Mouse (Mus musculus) limb, embryonic 14.5 days (tissue): ENCODE measurements at regions not wholly inside any gene's neighbourhood (a gene's known extent, or its start where the extent isn't known, plus 50 kb on each side); places are given as distances from the start of the nearest gene placed in this dataset.

ENCODE experiments used
- ATAC-seq: fragments of 200-750 bp; cut with Nextera tagmentation; 2 replicates; pipeline ENCODE4 v1.8.0; 2017; ENCODE audit warnings: low read depth, moderate number of reproducible peaks, moderate TSS enrichment; ENCODE audit not compliant: low FRiP score
- DNase-seq: peaks from one replicate; pipeline ENCODE4 v3.0.0-alpha.2; 2015; ENCODE audit warnings: low spot score
- H3K27ac ChIP-seq: fragments of 300-500 bp; sonication (generic); replicated peaks from 2 replicates; pipeline ENCODE4 v1.5.1; 2014; ENCODE audit warnings: low read depth, mild to moderate bottlenecking, low read length, moderate library complexity, mixed read lengths
- H3K27me3 ChIP-seq: fragments of 300-500 bp; sonication (generic); 2 replicates; pipeline ENCODE4 v1.6.1; 2014; ENCODE audit warnings: low read length, mixed read lengths; ENCODE audit not compliant: control insufficient read depth, insufficient read depth
- H3K36me3 ChIP-seq: fragments of 300-500 bp; sonication (generic); 2 replicates; pipeline ENCODE4 v1.6.1; 2014; ENCODE audit warnings: mild to moderate bottlenecking, low read length, moderate library complexity, mixed read lengths; ENCODE audit not compliant: control insufficient read depth, insufficient read depth
- H3K4me1 ChIP-seq: fragments of 300-500 bp; sonication (generic); 2 replicates; pipeline ENCODE4 v1.6.1; 2014; ENCODE audit warnings: antibody characterized with exemption, low read length, mixed read lengths; ENCODE audit not compliant: control insufficient read depth, insufficient read depth
- H3K4me2 ChIP-seq: fragments of 300-500 bp; sonication (generic); replicated peaks from 2 replicates; pipeline ENCODE4 v1.6.1; 2014; ENCODE audit warnings: low read depth, mild to moderate bottlenecking, low read length, moderate library complexity; ENCODE audit not compliant: severe bottlenecking
- H3K4me3 ChIP-seq: fragments of 300-500 bp; sonication (generic); replicated peaks from 2 replicates; pipeline ENCODE4 v1.5.1; 2014; ENCODE audit warnings: low read length
- H3K9ac ChIP-seq: fragments of 300-500 bp; sonication (generic); 2 replicates; pipeline ENCODE4 v1.6.1; 2014; ENCODE audit warnings: mild to moderate bottlenecking, low read depth, low read length, moderate library complexity; ENCODE audit not compliant: severe bottlenecking
- H3K9me3 ChIP-seq: fragments of 300-500 bp; sonication (generic); 2 replicates; pipeline ENCODE4 v1.6.1; 2016; ENCODE audit warnings: low read length; ENCODE audit not compliant: control insufficient read depth
- POLR2A ChIP-seq: fragments of 200-500 bp; IDR thresholded peaks from 2 replicates; pipeline ENCODE4 v1.8.0; 2012; ENCODE audit warnings: inconsistent platforms, mild to moderate bottlenecking, moderate library complexity, borderline replicate concordance; ENCODE audit not compliant: insufficient read depth, insufficient read length; ENCODE audit errors: extremely low read depth
- WGBS: fragments of 180-500 bp; shearing (Covaris S2); extraction: QIAGEN DNeasy Blood & Tissue Kit; methylation state at CpG from one replicate; pipeline ENCODE4 v1.1.7; 2014; 5-methylcytosine and 5-hydroxymethylcytosine counted together

- Histone ChIP-seq H3K27ac (no peak overlapping the region), H3K36me3 (no peaks in the 10 kb centered on the region), H3K9me3 (no peaks in the 10 kb centered on the region), H3K4me1 (no peaks in the 10 kb centered on the region), H3K27me3 (no peaks in the 10 kb centered on the region), H3K9ac (no peak overlapping the region), H3K4me3 (no peak overlapping the region), H3K4me2 (no peak overlapping the region)
- no peak for DNase-seq
- 93% methylated on average over 8 of the region's 8 CpGs for WGBS
- TF ChIP-seq POLR2A: no peak
- ATAC-seq: no peak
Measured at GRCm38 (mm10) chr3:118478065-118478464, 83.9 kb upstream of the Dpyd start.

DNA sequence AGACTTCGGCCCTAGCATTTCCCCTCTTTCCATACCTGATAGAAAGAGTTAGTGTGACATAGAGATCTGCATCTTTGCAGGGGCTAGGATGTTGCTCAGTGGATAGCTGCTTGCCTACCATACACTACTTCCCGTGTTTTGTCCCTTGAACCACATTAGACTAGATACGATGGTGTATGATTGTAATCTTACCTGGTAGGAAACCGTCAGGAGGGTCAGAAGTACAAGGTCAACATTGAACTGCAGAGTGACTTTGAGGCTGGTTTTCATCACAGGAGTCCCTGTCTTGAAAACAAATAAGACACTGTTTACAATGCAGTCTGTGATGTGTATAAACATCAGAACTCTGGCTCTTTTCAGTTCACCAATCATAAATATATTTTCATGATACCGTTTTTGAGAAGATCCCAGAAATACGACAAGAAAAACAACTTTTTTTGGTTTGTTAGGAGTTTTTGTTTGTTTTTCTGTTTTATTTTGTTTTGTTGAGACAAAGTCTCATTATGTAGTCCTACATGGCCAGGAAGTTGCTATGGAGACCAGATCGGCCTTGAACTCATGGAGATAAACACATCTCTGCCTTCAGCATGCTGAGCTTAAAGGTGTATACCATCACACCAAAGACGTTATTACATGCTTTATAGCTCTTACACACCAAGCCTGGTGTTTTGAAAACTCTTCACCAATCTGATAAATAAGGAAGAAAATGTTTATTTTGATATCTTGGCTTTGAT is 81.2 kb upstream of the Dpyd start:
- no peak for DNase-seq
- Histone ChIP-seq H3K4me2 (no peak overlapping the region), H3K9me3 (no peaks in the 10 kb centered on the region), H3K4me1 (no peaks in the 10 kb centered on the region), H3K27me3 (no peaks in the 10 kb centered on the region), H3K4me3 (no peak overlapping the region), H3K9ac (no peak overlapping the region), H3K27ac (no peak overlapping the region), H3K36me3 (no peaks in the 10 kb centered on the region)
- WGBS: 77% methylated on average over 8 of the region's 8 CpGs
- TF ChIP-seq POLR2A: no peak
- ATAC-seq: no peak

- Histone ChIP-seq H3K27me3 (no peaks in the 10 kb centered on the region), H3K36me3 (no peaks in the 10 kb centered on the region), H3K4me1 (0 out of 2 replicates have a peak, but pooled peaks cover 2% of the 10 kb centered on the region), H3K4me3 (no peak overlapping the region), H3K4me2 (no peak overlapping the region), H3K9ac (no peak overlapping the region), H3K27ac (no peak overlapping the region), H3K9me3 (no peaks in the 10 kb centered on the region)
- no peak for ATAC-seq
- no peak for TF ChIP-seq POLR2A
- DNase-seq: no peak
- 79% methylated on average over 2 of the region's 2 CpGs for WGBS
Measured at GRCm38 (mm10) chr3:118485966-118486365, 76.0 kb upstream of the Dpyd start.

DNA sequence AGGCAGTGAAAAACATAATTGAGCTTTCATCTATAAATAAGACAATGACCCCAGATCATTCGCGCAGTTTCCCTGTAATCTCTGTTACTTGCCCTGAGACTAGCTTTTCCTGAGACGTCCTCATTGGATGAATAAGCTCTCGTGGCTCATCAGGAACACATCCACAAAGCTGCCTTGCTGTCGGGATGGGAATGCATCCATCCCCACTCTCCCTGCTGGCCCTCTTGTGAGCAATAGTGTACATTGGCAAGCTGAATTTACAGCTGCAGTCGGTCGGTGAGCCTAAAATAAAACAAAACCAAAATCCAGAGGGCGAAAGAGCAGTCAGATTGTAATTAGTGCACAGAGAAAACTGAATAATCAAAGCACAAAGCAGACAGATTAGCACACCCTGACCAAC is 74.5 kb upstream of the Dpyd start:
- Histone ChIP-seq H3K9ac (no peak overlapping the region), H3K27me3 (no peaks in the 10 kb centered on the region), H3K27ac (no peak overlapping the region), H3K36me3 (no peaks in the 10 kb centered on the region), H3K4me3 (no peak overlapping the region), H3K4me1 (0 out of 2 replicates have a peak, but pooled peaks cover 2% of the 10 kb centered on the region), H3K9me3 (no peaks in the 10 kb centered on the region), H3K4me2 (no peak overlapping the region)
- WGBS: 66% methylated on average over 8 of the region's 8 CpGs
- TF ChIP-seq POLR2A: no peak
- DNase-seq (no peak), ATAC-seq (no peak)

GRCm38 (mm10) chr3:118491101-118491500 is 70.8 kb upstream of the Dpyd start:
- 92% methylated on average over 1 of the region's 1 CpGs for WGBS
- Histone ChIP-seq H3K27ac (no peak overlapping the region), H3K4me3 (no peak overlapping the region), H3K4me2 (no peak overlapping the region), H3K4me1 (0 out of 2 replicates have a peak, but pooled peaks cover 2% of the 10 kb centered on the region), H3K27me3 (no peaks in the 10 kb centered on the region), H3K36me3 (no peaks in the 10 kb centered on the region), H3K9me3 (no peaks in the 10 kb centered on the region), H3K9ac (no peak overlapping the region)
- ATAC-seq (no peak), DNase-seq (no peak)
- TF ChIP-seq POLR2A: no peak
